ENCODE assay signal across 20 mouse cellular contexts in genomic region chr11:67000671-67001070, GRCm38 (mm10). TPM values are rescaled to one million over a fixed set of nuclear protein-coding genes. Genes with fewer than 3 reads are reported as not detected.
A peak's percentile ranks its signal among the peaks of the same experiment; 100 is the strongest.
DNase-seq lines count a peak whose midpoint lies in the region; ATAC-seq and TF ChIP-seq lines count a peak whose summit lies in the region.
"Had no signal": no experiment of that assay in that cellular context is flagged by ENCODE, and none has a peak within 500 bp of the region (broad histone marks: within the 10 kb centered on the region; RNA-seq: fewer than 3 reads in every experiment).

No protein-coding gene starts in this region.

- WGBS in neural tube, embryonic 12.5 days, result 65% methylated on average over 4 of the region's 4 CpGs
- 70% methylated on average over 4 of the region's 4 CpGs for WGBS in midbrain, embryonic 11.5 days
- WGBS in cerebellum, adult 2 months, result 61% methylated on average over 4 of the region's 4 CpGs

- no peak overlapping the region for H3K4me2 ChIP-seq in neural tube, embryonic 12.5 days (replicated peaks)
- H3K4me2 ChIP-seq in midbrain, embryonic 11.5 days, result no peak overlapping the region
- H3K4me2 ChIP-seq: heart, embryonic 15.5 days; kidney, embryonic 15.5 days; liver, embryonic 11.5 days; lung, embryonic 15.5 days had no signal

- H3K4me3 ChIP-seq in neural tube, embryonic 12.5 days, result no peak overlapping the region
- no peak overlapping the region for H3K4me3 ChIP-seq in midbrain, embryonic 11.5 days (ENCODE audit: low read depth, low read length)
- no peak overlapping the region for H3K4me3 ChIP-seq in cerebellum, adult 2 months (replicated peaks; ENCODE audit: insufficient read depth, low read depth, low read length)
- H3K4me3 ChIP-seq: heart, embryonic 15.5 days; kidney, embryonic 15.5 days; layer of hippocampus, adult 2 months; lung, embryonic 15.5 days had no signal

- H3K27ac ChIP-seq in neural tube, embryonic 12.5 days, result no peak overlapping the region
- H3K27ac ChIP-seq in midbrain, embryonic 11.5 days (ENCODE audit: low read depth, low read length), result no peak overlapping the region
- H3K27ac ChIP-seq in cerebellum, adult 2 months (ENCODE audit: insufficient read depth, low read length), result no peak overlapping the region
- H3K27ac ChIP-seq: heart, embryonic 15.5 days; kidney, embryonic 15.5 days; layer of hippocampus, adult 2 months; lung, embryonic 15.5 days; macrophage had no signal

- ATAC-seq in neural tube, embryonic 12.5 days (ENCODE audit: low FRiP score, low read depth), result peak; percentile 15; the same call in 1 of the 2 replicates
- 0 out of 2 replicates have a peak, but pooled peaks have one; percentile 28 for ATAC-seq in midbrain, embryonic 11.5 days (ENCODE audit: low FRiP score)
- ATAC-seq: CD4-positive, CD25-positive, alpha-beta regulatory T cell, adult 4 months had no signal

- no peaks in the 10 kb centered on the region for H3K36me3 ChIP-seq in neural tube, embryonic 12.5 days
- H3K36me3 ChIP-seq in midbrain, embryonic 11.5 days (ENCODE audit: control insufficient read depth, insufficient read depth, low read length), result no peaks in the 10 kb centered on the region
- H3K36me3 ChIP-seq: G1E; heart, embryonic 15.5 days; kidney, embryonic 15.5 days; lung, embryonic 15.5 days had no signal

- DNase-seq in cerebellum, postnatal 10 days, result peak; percentile 41 to 52
- no peak for DNase-seq in cerebellum, adult 9-10 months
- DNase-seq in neural tube, embryonic 10.5 days (ENCODE audit: extremely low spot score, low spot score), result no peak
- DNase-seq in midbrain, embryonic 11.5 days (ENCODE audit: low spot score, missing footprints), result no peak
- peak; percentile 35 for DNase-seq in telencephalon, adult 2 months (ENCODE audit: low read depth, low spot score)
- DNase-seq in cerebellum, adult 2 months, result no peak
- DNase-seq in right cerebral cortex, adult 2 months (ENCODE audit: low spot score in 2 of 2), result no peak
- DNase-seq: heart, adult 11 months; left cerebral cortex, postnatal 4 days; thymus, adult 18-20 months had no signal

- H3K27me3 ChIP-seq in neural tube, embryonic 12.5 days (replicated peaks), result no peaks in the 10 kb centered on the region
- H3K27me3 ChIP-seq in midbrain, embryonic 11.5 days (ENCODE audit: control insufficient read depth, insufficient read depth, low read length), result no peaks in the 10 kb centered on the region
- H3K27me3 ChIP-seq in cerebellum, adult 2 months (ENCODE audit: control insufficient read depth, insufficient read depth, low read length), result no peaks in the 10 kb centered on the region
- H3K27me3 ChIP-seq: heart, embryonic 15.5 days; kidney, embryonic 15.5 days; lung, embryonic 15.5 days had no signal

- peaks cover 12% of the 10 kb centered on the region; the same call in 1 of the 2 replicates for H3K4me1 ChIP-seq in neural tube, embryonic 12.5 days
- H3K4me1 ChIP-seq in midbrain, embryonic 11.5 days (ENCODE audit: control insufficient read depth, insufficient read depth, low read length), result peaks cover 11% of the 10 kb centered on the region; the same call in 1 of the 2 replicates
- peaks cover 31% of the 10 kb centered on the region for H3K4me1 ChIP-seq in cerebellum, adult 2 months (ENCODE audit: control insufficient read depth, insufficient read depth, low read length)

- TF ChIP-seq CTCF in cerebellum, adult 2 months (IDR thresholded peaks at IDR 0.05; ENCODE audit: borderline replicate concordance, insufficient read depth, low read depth, low read length), result no peak

- no peaks in the 10 kb centered on the region for H3K9me3 ChIP-seq in neural tube, embryonic 12.5 days
- no peaks in the 10 kb centered on the region for H3K9me3 ChIP-seq in midbrain, embryonic 11.5 days (ENCODE audit: control insufficient read depth, low read length)
- H3K9me3 ChIP-seq: G1E; heart, embryonic 15.5 days; kidney, embryonic 15.5 days; lung, embryonic 15.5 days had no signal

- no peak for TF ChIP-seq POLR2A in cerebellum, adult 2 months (IDR thresholded peaks at IDR 0.05; ENCODE audit: borderline replicate concordance, insufficient read depth, low read length)

- H3K9ac ChIP-seq in neural tube, embryonic 12.5 days, result no peak overlapping the region
- no peak overlapping the region for H3K9ac ChIP-seq in midbrain, embryonic 11.5 days (ENCODE audit: low read length)
- H3K9ac ChIP-seq: heart, embryonic 15.5 days; kidney, embryonic 15.5 days; lung, embryonic 15.5 days had no signal

RNA-seq across cellular contexts. Expression of gene Tmem220, which starts 24.3 kb away (rescaled TPM):
- 0.61 and 1.1 TPM in 2 replicates for polyA plus RNA-seq in neural tube, embryonic 12.5 days (2016; fragmentation: Nextera tagmentation; extraction: Ambion mirVana)
- polyA plus RNA-seq in midbrain, embryonic 11.5 days (2014; fragmentation: Nextera tagmentation; extraction: Ambion mirVana), result 0.92 and 1.4 TPM in 2 replicates
- polyA plus RNA-seq in cerebellum, adult 2 months (2012; rRNA removed), result 0.75 and 1.5 TPM in 2 replicates

RNA-seq across cellular contexts. Expression of gene Tmem238l, which starts 44.2 kb away (rescaled TPM):
- not detected in 2 replicates for polyA plus RNA-seq in neural tube, embryonic 12.5 days (2016; fragmentation: Nextera tagmentation; extraction: Ambion mirVana)
- polyA plus RNA-seq in midbrain, embryonic 11.5 days (2014; fragmentation: Nextera tagmentation; extraction: Ambion mirVana), result not detected in 2 replicates
- polyA plus RNA-seq in cerebellum, adult 2 months (2012; rRNA removed), result not detected in 2 replicates
- polyA plus RNA-seq: CD4-positive, CD25-positive, alpha-beta regulatory T cell, adult 4 months; embryonic facial prominence, embryonic 11.5 days; G1E; kidney, embryonic 15.5 days; liver, embryonic 11.5 days; lung, embryonic 15.5 days; macrophage had no signal

RNA-seq across cellular contexts. Expression of gene Adprm, which starts 51.7 kb away (rescaled TPM):
- 34.1 and 36.1 TPM in 2 replicates for polyA plus RNA-seq in neural tube, embryonic 12.5 days (2016; fragmentation: Nextera tagmentation; extraction: Ambion mirVana)
- 34.8 and 40.5 TPM in 2 replicates for polyA plus RNA-seq in midbrain, embryonic 11.5 days (2014; fragmentation: Nextera tagmentation; extraction: Ambion mirVana)
- 28.9 and 29.0 TPM in 2 replicates for polyA plus RNA-seq in cerebellum, adult 2 months (2012; rRNA removed)

RNA-seq across cellular contexts. Expression of gene Sco1, which starts 51.8 kb away (rescaled TPM):
- polyA plus RNA-seq in neural tube, embryonic 12.5 days (2016; fragmentation: Nextera tagmentation; extraction: Ambion mirVana), result 14.9 and 16.8 TPM in 2 replicates
- 18.7 and 19.0 TPM in 2 replicates for polyA plus RNA-seq in midbrain, embryonic 11.5 days (2014; fragmentation: Nextera tagmentation; extraction: Ambion mirVana)
- 7.4 and 8.6 TPM in 2 replicates for polyA plus RNA-seq in cerebellum, adult 2 months (2012; rRNA removed)

Comparison
In these comparisons a context has a peak if more than half of its experiments do, and no peak if none do; other contexts are left out.
1. DNase-seq: peak in cerebellum, postnatal 10 days (2 of 2) and telencephalon, adult 2 months (single experiment); none in cerebellum, adult 9-10 months (single experiment), neural tube, embryonic 10.5 days (single experiment), midbrain, embryonic 11.5 days (single experiment), cerebellum, adult 2 months (0 of 2) and right cerebral cortex, adult 2 months (0 of 2).